Mouse (Mus musculus) E14TG2a.4 (cell line): ENCODE measurements at regions not wholly inside any gene's neighbourhood (a gene's known extent, or its start where the extent isn't known, plus 50 kb on each side); places are given as distances from the start of the nearest gene placed in this dataset.

Source experiments
- H3K27me3 ChIP-seq: 2 replicates; pipeline ENCODE4 v1.6.1; 2014; ENCODE audit warnings: low read length, control low read depth; ENCODE audit not compliant: insufficient read depth
- H3K36me3 ChIP-seq: 2 replicates; pipeline ENCODE4 v1.6.1; 2014; ENCODE audit warnings: low read length, control low read depth; ENCODE audit not compliant: insufficient read depth
- H3K4me1 ChIP-seq: replicated peaks from 2 replicates; pipeline ENCODE4 v1.6.1; 2014; ENCODE audit warnings: low read depth, low read length, control low read depth
- H3K4me3 ChIP-seq: replicated peaks from 2 replicates; pipeline ENCODE4 v1.5.1; 2014; ENCODE audit warnings: mild to moderate bottlenecking, low read length
- H3K9me3 ChIP-seq: 2 replicates; pipeline ENCODE4 v1.6.1; 2014; ENCODE audit warnings: low read length, control low read depth
- CTCF ChIP-seq: conservative IDR thresholded peaks from 2 replicates; pipeline ENCODE4 v1.5.1; 2014; ENCODE audit warnings: low read length
- NANOG ChIP-seq: IDR thresholded peaks from 2 replicates; pipeline ENCODE4 v1.6.1; 2014; ENCODE audit warnings: borderline replicate concordance, low read length, mixed read lengths
- POU5F1 ChIP-seq: IDR thresholded peaks from 2 replicates; pipeline ENCODE4 v1.6.1; 2014; ENCODE audit warnings: low read length, borderline replicate concordance

DNA sequence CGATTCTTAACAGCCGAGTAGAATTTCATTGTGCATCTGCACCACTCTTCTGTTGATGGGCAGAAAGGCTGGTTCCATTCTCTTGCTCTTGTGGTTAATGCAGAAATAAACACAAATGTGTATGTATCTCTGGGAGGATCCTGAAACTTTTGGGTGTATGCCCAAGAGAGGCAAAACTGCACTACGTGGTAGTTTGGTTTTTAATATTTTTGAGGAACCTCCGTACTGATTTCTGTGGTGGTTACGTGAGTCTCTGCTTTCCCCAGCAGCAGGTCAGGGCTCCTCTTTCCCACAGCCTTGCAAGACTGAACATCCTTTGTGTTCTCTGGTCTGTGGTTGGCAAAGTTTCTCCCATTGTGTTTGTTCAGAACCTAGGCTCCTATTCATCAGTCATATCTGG, 198.9 kb upstream of the Ubash3b start:
- no peaks in the 10 kb centered on the region; the same call in 1 of the 2 replicates for H3K9me3 ChIP-seq

DNA sequence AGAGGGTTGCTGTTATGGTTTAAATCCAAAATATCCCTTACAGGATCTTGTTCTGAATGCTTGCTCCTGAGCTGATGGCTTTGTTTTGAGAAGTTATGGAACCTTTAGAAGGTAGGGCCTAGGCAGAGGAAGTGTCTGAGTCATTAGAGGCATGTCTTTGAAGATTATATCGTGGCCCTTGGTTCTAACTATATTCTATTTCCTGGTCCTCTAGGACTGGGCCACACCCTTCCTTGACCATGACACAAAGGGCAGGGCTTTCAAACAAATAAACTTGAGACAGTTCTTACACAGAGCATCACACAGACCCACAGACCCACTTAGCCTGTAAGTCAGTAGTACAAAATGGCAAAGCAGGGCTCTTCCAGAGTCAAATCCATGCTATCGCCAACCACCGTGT, 197.8 kb upstream of the Ubash3b start:
- Histone ChIP-seq H3K4me1 (no peaks in the 10 kb centered on the region), H3K36me3 (no peaks in the 10 kb centered on the region), H3K4me3 (no peak overlapping the region), H3K27me3 (no peaks in the 10 kb centered on the region), H3K9me3 (no peaks in the 10 kb centered on the region)
- TF ChIP-seq NANOG (no peak), CTCF (no peak), POU5F1 (no peak)

More for the DNA sequence above, 198.9 kb upstream of the Ubash3b start:
- no peak for TF ChIP-seq NANOG
- no peak for TF ChIP-seq POU5F1
- TF ChIP-seq CTCF, result no peak
- Histone ChIP-seq H3K27me3 (no peaks in the 10 kb centered on the region), H3K36me3 (no peaks in the 10 kb centered on the region), H3K4me3 (no peak overlapping the region), H3K4me1 (no peaks in the 10 kb centered on the region)

DNA sequence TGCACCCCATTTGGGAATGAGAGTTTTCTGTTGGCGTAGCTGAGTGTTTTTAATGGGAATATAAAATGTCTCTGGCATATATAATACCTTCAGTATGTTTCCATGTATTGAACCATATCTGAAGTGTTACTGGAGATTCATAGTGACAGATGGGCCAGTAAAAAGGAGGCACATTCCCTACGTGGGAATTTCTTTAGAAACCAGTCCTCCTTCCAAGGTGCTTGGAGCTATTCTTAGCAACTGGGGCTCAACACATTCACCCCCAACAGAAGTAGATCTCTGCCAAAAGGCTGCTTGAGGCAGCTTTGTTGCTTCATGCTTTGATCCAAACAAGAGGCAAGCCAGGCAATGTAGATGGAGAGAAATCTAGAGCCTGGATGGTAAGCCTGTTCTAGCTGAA, 183.8 kb upstream of the Ubash3b start:
- Histone ChIP-seq H3K27me3 (no peaks in the 10 kb centered on the region), H3K4me3 (no peak overlapping the region), H3K9me3 (no peaks in the 10 kb centered on the region), H3K4me1 (no peaks in the 10 kb centered on the region), H3K36me3 (no peaks in the 10 kb centered on the region)
- no peak for TF ChIP-seq NANOG
- TF ChIP-seq POU5F1, result no peak
- no peak for TF ChIP-seq CTCF

DNA sequence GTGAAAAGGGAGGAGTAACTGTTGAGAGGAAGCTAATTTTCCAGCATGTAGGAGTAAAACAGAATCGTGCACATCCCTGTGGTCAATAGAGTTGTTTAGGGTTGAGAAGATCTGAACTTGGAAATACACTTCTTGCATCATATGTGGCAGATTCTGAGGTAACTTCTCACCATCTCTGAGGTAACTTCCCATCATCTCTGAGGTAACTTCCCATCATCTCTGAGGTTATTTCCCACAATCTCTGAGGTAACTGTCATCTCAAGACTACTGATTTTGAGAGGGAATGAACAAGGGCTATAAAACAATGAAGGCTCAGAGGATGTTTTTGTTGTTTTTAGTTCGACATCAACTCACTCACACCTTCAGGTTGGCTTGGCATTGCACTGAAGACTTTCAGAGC, 175.9 kb upstream of the Ubash3b start:
- Histone ChIP-seq H3K36me3 (no peaks in the 10 kb centered on the region), H3K9me3 (no peaks in the 10 kb centered on the region), H3K4me1 (no peaks in the 10 kb centered on the region), H3K27me3 (no peaks in the 10 kb centered on the region), H3K4me3 (no peak overlapping the region)
- no peak for TF ChIP-seq CTCF
- no peak for TF ChIP-seq POU5F1
- TF ChIP-seq NANOG, result no peak

DNA sequence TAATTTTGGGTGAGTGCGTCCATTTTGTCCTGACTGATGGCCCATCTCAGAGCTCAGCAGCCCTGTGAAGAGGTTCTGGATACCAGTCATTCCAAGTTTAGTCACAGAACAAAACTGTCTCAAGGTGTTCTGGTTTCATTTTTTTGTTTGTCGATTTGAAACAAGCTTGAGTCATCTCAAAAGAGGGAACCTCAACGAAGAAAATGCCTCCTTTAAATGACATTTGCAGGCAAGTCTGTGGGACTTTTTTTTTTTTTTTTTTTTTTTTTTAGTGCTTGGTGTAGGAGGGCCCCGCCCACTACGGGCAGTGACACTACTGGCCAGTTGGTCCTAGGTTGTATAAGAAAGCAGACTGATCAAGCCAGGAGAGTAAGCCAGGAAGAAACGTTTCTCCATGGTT, 175.3 kb upstream of the Ubash3b start:
- no peaks in the 10 kb centered on the region for H3K9me3 ChIP-seq
- no peaks in the 10 kb centered on the region for H3K4me1 ChIP-seq
- H3K4me3 ChIP-seq, result no peak overlapping the region
- no peaks in the 10 kb centered on the region for H3K27me3 ChIP-seq
- TF ChIP-seq CTCF (no peak), POU5F1 (no peak), NANOG (no peak)
- H3K36me3 ChIP-seq, result no peaks in the 10 kb centered on the region

DNA sequence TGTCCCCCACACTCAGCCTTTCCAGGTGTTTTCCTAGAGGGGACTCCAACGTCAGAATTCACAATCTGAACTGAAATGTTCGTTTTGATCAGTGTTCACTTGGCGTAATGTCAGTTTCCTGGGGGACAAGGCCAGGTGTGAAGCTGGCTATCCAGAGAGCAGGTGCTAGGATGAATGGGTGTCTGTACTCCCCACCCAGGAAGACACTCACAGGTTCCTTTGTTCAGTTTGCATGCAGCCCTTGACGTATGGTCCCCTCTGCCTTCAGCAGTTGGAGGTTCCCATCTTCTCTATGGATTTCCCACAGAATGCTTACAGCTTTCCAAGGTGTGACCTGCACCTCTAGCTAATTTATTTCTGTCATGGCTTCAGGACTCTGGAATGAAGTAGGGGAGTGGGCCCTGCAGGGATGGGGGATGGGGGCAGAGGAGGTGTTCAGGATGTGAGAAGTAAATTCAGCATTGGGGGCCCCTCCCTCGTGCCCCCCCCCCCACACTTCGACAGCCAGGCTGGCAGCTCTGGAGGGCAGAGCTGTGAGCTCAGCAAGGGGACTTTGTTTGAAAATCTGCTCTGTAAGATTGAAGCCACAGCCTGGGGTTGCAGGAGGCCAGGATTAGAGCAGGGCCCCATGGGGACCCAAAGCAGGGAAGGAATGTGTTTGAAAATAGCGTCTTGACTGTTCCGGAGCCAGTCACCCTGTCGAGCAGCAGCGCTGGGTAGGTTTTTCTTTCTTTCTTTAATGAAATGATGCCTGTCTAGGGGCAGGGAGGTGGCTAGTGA, 173.2 kb upstream of the Ubash3b start:
- TF ChIP-seq POU5F1 (no peak), NANOG (no peak), CTCF (no peak)
- H3K4me3 ChIP-seq, result no peak overlapping the region
- no peaks in the 10 kb centered on the region for H3K4me1 ChIP-seq
- no peaks in the 10 kb centered on the region for H3K9me3 ChIP-seq
- H3K36me3 ChIP-seq, result no peaks in the 10 kb centered on the region
- no peaks in the 10 kb centered on the region for H3K27me3 ChIP-seq

DNA sequence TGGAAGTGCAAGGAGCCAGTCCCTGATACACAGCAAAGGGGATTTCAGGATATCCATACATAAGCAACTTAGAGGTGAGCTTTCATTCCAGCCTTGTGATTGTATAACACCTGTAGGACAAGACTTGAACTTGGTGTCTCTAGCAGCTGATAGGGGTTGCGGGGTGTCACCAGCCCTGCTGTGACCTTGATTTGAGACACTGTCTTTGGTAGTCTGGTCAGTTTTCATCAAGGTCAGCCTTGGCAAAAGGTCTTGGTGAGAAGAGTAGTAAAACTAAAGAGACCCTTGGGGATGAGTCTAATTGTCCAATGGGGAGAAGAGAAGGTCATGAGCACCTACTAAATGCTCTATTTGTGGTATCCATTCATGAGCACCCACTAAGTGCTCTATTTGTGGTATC, 172.0 kb upstream of the Ubash3b start:
- TF ChIP-seq NANOG (no peak), CTCF (no peak)
- H3K4me3 ChIP-seq, result no peak overlapping the region
- no peaks in the 10 kb centered on the region for H3K4me1 ChIP-seq
- H3K9me3 ChIP-seq, result no peaks in the 10 kb centered on the region
- no peaks in the 10 kb centered on the region for H3K27me3 ChIP-seq
- no peaks in the 10 kb centered on the region for H3K36me3 ChIP-seq

DNA sequence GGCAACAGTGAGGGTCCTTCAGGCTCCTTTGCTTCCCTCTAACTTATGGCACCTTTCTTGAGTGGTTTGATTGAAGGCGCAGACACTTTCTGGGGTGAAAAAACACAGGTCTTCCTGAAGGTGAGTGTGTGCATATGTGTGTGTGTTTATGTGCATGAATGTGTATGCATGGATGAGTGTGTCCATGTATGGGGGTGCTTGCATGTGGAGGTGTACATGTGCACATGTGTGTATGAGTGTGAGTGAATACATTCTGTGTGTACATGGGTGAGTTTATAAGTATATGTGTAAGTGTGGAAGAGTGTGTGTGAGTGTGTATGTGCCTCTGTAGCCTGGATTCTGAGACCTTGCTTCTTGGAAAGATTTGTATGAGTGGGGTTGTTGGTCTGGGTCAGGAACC, 167.5 kb upstream of the Ubash3b start:
- no peak overlapping the region for H3K4me3 ChIP-seq
- H3K27me3 ChIP-seq, result no peaks in the 10 kb centered on the region
- H3K36me3 ChIP-seq, result no peaks in the 10 kb centered on the region
- no peak for TF ChIP-seq NANOG
- H3K4me1 ChIP-seq, result no peaks in the 10 kb centered on the region
- peaks cover 9% of the 10 kb centered on the region; the same call in 1 of the 2 replicates for H3K9me3 ChIP-seq

DNA sequence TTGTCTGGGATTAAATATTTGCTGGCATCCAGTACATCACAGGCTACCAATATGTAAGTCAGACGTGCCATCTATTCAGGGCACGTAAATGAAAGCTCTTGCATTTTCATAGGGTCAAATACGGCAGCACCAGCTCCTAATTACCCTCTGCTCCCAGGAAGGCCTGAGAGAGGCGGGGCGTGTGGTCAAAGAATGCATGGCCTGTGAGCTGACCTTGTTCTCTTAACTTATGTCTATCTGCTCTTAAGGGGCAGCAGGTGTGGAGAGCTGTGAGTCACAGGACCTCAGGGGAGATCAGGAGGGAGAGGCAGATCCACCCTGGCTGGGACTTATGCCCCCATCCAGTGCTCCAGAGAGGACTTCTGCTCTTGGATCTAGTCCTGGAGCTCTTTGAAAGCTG, 167.0 kb upstream of the Ubash3b start:
- Histone ChIP-seq H3K27me3 (no peaks in the 10 kb centered on the region), H3K4me3 (no peak overlapping the region), H3K9me3 (peaks cover 9% of the 10 kb centered on the region; the same call in 1 of the 2 replicates), H3K36me3 (no peaks in the 10 kb centered on the region), H3K4me1 (no peaks in the 10 kb centered on the region)
- TF ChIP-seq CTCF, result no peak
- TF ChIP-seq NANOG, result no peak
- TF ChIP-seq POU5F1, result no peak
